Mouse (Mus musculus): ENCODE data around the gene Fam111a. TPM values are rescaled to one million over a fixed set of nuclear protein-coding genes. Genes with fewer than 3 reads are reported as not detected.
A peak's percentile ranks its signal among the peaks of the same experiment; 100 is the strongest.

Gene Fam111a
- total and polyA plus RNA-seq, 3 experiments = 47.6 to 103 (median 92.6) TPM

- H3K79me2 ChIP-seq (replicated peaks; ENCODE audit: control insufficient read depth, extremely low read depth, insufficient read depth, poor library complexity, severe bottlenecking) = no peaks in the 10 kb centered on the region
- H3K9me3 ChIP-seq (replicated peaks; ENCODE audit: low read length) = no peaks in the 10 kb centered on the region
- DNase-seq (ENCODE audit: extremely low read depth) = no peak
- peak overlapping the region; percentile 13; the same call in 1 of the 2 replicates for H3K4me2 ChIP-seq (ENCODE audit: insufficient read depth, low read depth, poor library complexity, severe bottlenecking)
- H3K27ac ChIP-seq (ENCODE audit: insufficient read depth, low read depth) = no peak overlapping the region
- no peaks in the 10 kb centered on the region for H3K27me3 ChIP-seq (replicated peaks)
- H3K9ac ChIP-seq (ENCODE audit: insufficient read depth, low read depth) = no peak overlapping the region
- TF ChIP-seq MAFK (IDR thresholded peaks at IDR 0.05; ENCODE audit: insufficient replicate concordance, low read length) = no peak
- no peak for TF ChIP-seq MXI1 (IDR thresholded peaks at IDR 0.05; ENCODE audit: low read depth, low read length)
- TF ChIP-seq MAX (IDR thresholded peaks at IDR 0.05; ENCODE audit: low read length) = no peak
- no peak for TF ChIP-seq IRF4 (IDR thresholded peaks at IDR 0.05; ENCODE audit: low read depth, low read length)
- TF ChIP-seq RAD21 (IDR thresholded peaks at IDR 0.05; ENCODE audit: low read depth, low read length) = no peak
- no peak for TF ChIP-seq POLR2AphosphoS2 (IDR thresholded peaks at IDR 0.05; ENCODE audit: low read depth, low read length)
- no peak for TF ChIP-seq GABPA (IDR thresholded peaks at IDR 0.05; ENCODE audit: insufficient replicate concordance, low read depth, low read length)
- in situ Hi-C loops (cut with MboI; ENCODE audit: low pct_ligation_motif_present, low pct_unique_long_range_greater_than_20kb, low sequenced_read_pairs) (no loop called here), dilution Hi-C loops (cut with MboI; ENCODE audit: extremely low pct_ligation_motif_present, extremely low pct_unique_long_range_greater_than_20kb, low sequenced_read_pairs) (no loop called here)
- H3K36me3 ChIP-seq (replicated peaks in 1 of 2; ENCODE audit: control insufficient read depth in 1 of 2, insufficient read depth in 1 of 2, low read length in 1 of 2) = no peaks in the 10 kb centered on the region
- peaks cover 0 to 5% of the 10 kb centered on the region in 2 experiments; a peak in 1 of 4 replicates for H3K4me1 ChIP-seq (ENCODE audit: control insufficient read depth in 1 of 2, insufficient read depth in 2 of 2)
- no peak overlapping the region for H3K4me3 ChIP-seq (replicated peaks in 1 of 3; ENCODE audit: low read depth in 2 of 3, low read length in 2 of 3, poor library complexity in 1 of 3)
Observed at GRCm38 (mm10) chr19:12638049-12638448, 92.5 kb downstream of the Fam111a start.

Other genes with a start within 250 kb of the Fam111a start
- not detected in 2 replicates for gene Olfr1436, start 246.6 kb upstream of the Fam111a start, total RNA-seq (2012; rRNA removed)
- not detected in 2 replicates for gene Olfr1436, start 246.6 kb upstream of the Fam111a start, total RNA-seq (2014; rRNA removed)
- not detected in 2 replicates for gene Olfr1436, start 246.6 kb upstream of the Fam111a start, polyA plus RNA-seq (2012; ENCODE audit: insufficient read length, low read depth)
- not detected in 2 replicates for gene Olfr1437, start 220.6 kb upstream of the Fam111a start, total RNA-seq (2012; rRNA removed)
- gene Olfr1437, start 220.6 kb upstream of the Fam111a start, total RNA-seq (2014; rRNA removed) = not detected in 2 replicates
- not detected in 2 replicates for gene Olfr1437, start 220.6 kb upstream of the Fam111a start, polyA plus RNA-seq (2012; ENCODE audit: insufficient read length, low read depth)
- not detected in 2 replicates for gene Olfr1438-ps1, start 209.8 kb upstream of the Fam111a start, total RNA-seq (2012; rRNA removed)
- gene Olfr1438-ps1, start 209.8 kb upstream of the Fam111a start, total RNA-seq (2014; rRNA removed) = not detected in 2 replicates
- not detected in 2 replicates for gene Olfr1438-ps1, start 209.8 kb upstream of the Fam111a start, polyA plus RNA-seq (2012; ENCODE audit: insufficient read length, low read depth)
- gene Olfr1440, start 158.5 kb upstream of the Fam111a start, total RNA-seq (2012; rRNA removed) = not detected in 2 replicates
- not detected in 2 replicates for gene Olfr1440, start 158.5 kb upstream of the Fam111a start, total RNA-seq (2014; rRNA removed)
- gene Olfr1440, start 158.5 kb upstream of the Fam111a start, polyA plus RNA-seq (2012; ENCODE audit: insufficient read length, low read depth) = not detected in 2 replicates
- 0.13 TPM in 1 of 2 replicates, not detected in the other for gene Olfr1441, start 128.3 kb upstream of the Fam111a start, total RNA-seq (2012; rRNA removed)
- gene Olfr1441, start 128.3 kb upstream of the Fam111a start, total RNA-seq (2014; rRNA removed) = not detected in 2 replicates
- not detected in 2 replicates for gene Olfr1441, start 128.3 kb upstream of the Fam111a start, polyA plus RNA-seq (2012; ENCODE audit: insufficient read length, low read depth)
- not detected in 2 replicates for gene Pfpl, start 117.8 kb upstream of the Fam111a start, total RNA-seq (2012; rRNA removed)
- not detected in 2 replicates for gene Pfpl, start 117.8 kb upstream of the Fam111a start, total RNA-seq (2014; rRNA removed)
- gene Pfpl, start 117.8 kb upstream of the Fam111a start, polyA plus RNA-seq (2012; ENCODE audit: insufficient read length, low read depth) = not detected in 2 replicates
- 43.8 and 53.6 TPM in 2 replicates for gene Mpeg1, start 85.0 kb upstream of the Fam111a start, total RNA-seq (2012; rRNA removed)
- gene Mpeg1, start 85.0 kb upstream of the Fam111a start, total RNA-seq (2014; rRNA removed) = 67.0 and 68.0 TPM in 2 replicates
- gene Mpeg1, start 85.0 kb upstream of the Fam111a start, polyA plus RNA-seq (2012; ENCODE audit: insufficient read length, low read depth) = 241 and 270 TPM in 2 replicates
- gene Dtx4, start 44.3 kb upstream of the Fam111a start, total RNA-seq (2012; rRNA removed) = 19.2 and 21.2 TPM in 2 replicates
- gene Dtx4, start 44.3 kb upstream of the Fam111a start, total RNA-seq (2014; rRNA removed) = 15.6 and 16.4 TPM in 2 replicates
- 28.7 and 30.5 TPM in 2 replicates for gene Dtx4, start 44.3 kb upstream of the Fam111a start, polyA plus RNA-seq (2012; ENCODE audit: insufficient read length, low read depth)
- gene Gm4952, start 54.2 kb downstream of the Fam111a start, total RNA-seq (2012; rRNA removed) = 0.13 and 0.17 TPM in 2 replicates
- 0.26 TPM in 1 of 2 replicates, not detected in the other for gene Gm4952, start 54.2 kb downstream of the Fam111a start, total RNA-seq (2014; rRNA removed)
- gene Gm4952, start 54.2 kb downstream of the Fam111a start, polyA plus RNA-seq (2012; ENCODE audit: insufficient read length, low read depth) = not detected in 2 replicates
- not detected in 2 replicates for gene Glyat, start 87.6 kb downstream of the Fam111a start, total RNA-seq (2012; rRNA removed)
- not detected in 2 replicates for gene Glyat, start 87.6 kb downstream of the Fam111a start, total RNA-seq (2014; rRNA removed)
- gene Glyat, start 87.6 kb downstream of the Fam111a start, polyA plus RNA-seq (2012; ENCODE audit: insufficient read length, low read depth) = not detected in 2 replicates
- not detected in 2 replicates for gene Olfr1442, start 124.7 kb downstream of the Fam111a start, total RNA-seq (2012; rRNA removed)
- not detected in 2 replicates for gene Olfr1442, start 124.7 kb downstream of the Fam111a start, total RNA-seq (2014; rRNA removed)
- gene Olfr1442, start 124.7 kb downstream of the Fam111a start, polyA plus RNA-seq (2012; ENCODE audit: insufficient read length, low read depth) = not detected in 2 replicates
- not detected in 2 replicates for gene Olfr1443, start 132.4 kb downstream of the Fam111a start, total RNA-seq (2012; rRNA removed)
- not detected in 2 replicates for gene Olfr1443, start 132.4 kb downstream of the Fam111a start, total RNA-seq (2014; rRNA removed)
- not detected in 2 replicates for gene Olfr1443, start 132.4 kb downstream of the Fam111a start, polyA plus RNA-seq (2012; ENCODE audit: insufficient read length, low read depth)
- not detected in 2 replicates for gene Keg1, start 150.0 kb downstream of the Fam111a start, total RNA-seq (2012; rRNA removed)
- not detected in 2 replicates for gene Keg1, start 150.0 kb downstream of the Fam111a start, total RNA-seq (2014; rRNA removed)
- not detected in 2 replicates for gene Keg1, start 150.0 kb downstream of the Fam111a start, polyA plus RNA-seq (2012; ENCODE audit: insufficient read length, low read depth)
- gene Cntf, start 219.9 kb downstream of the Fam111a start, total RNA-seq (2012; rRNA removed) = 1.6 and 1.7 TPM in 2 replicates
- 2.2 and 2.4 TPM in 2 replicates for gene Cntf, start 219.9 kb downstream of the Fam111a start, total RNA-seq (2014; rRNA removed)
- gene Cntf, start 219.9 kb downstream of the Fam111a start, polyA plus RNA-seq (2012; ENCODE audit: insufficient read length, low read depth) = 2.4 and 3.6 TPM in 2 replicates